ENCODE assay signal across 8 mouse cellular contexts in genomic region chr5:38626883-38627282, GRCm38 (mm10).
"Had no signal": no experiment of that assay in that cellular context is flagged by ENCODE, and none has a peak within 500 bp of the region (broad histone marks: within the 10 kb centered on the region; RNA-seq: fewer than 3 reads in every experiment).

No protein-coding gene starts in this region.

- H3K27me3 ChIP-seq: intestine, embryonic 15.5 days; limb, embryonic 13.5 days; midbrain, embryonic 12.5 days had no signal

- H3K36me3 ChIP-seq: intestine, embryonic 15.5 days; limb, embryonic 13.5 days; midbrain, embryonic 12.5 days had no signal

- H3K4me3 ChIP-seq: intestine, embryonic 15.5 days; limb, embryonic 13.5 days; midbrain, embryonic 12.5 days had no signal

- H3K9me3 ChIP-seq: intestine, embryonic 15.5 days; midbrain, embryonic 12.5 days had no signal

- H3K4me1 ChIP-seq: intestine, embryonic 15.5 days; midbrain, embryonic 12.5 days had no signal

- DNase-seq: lung, adult 18-20 months; right cerebral cortex, postnatal 25 days; thymus, postnatal 4 days had no signal

- H3K4me2 ChIP-seq: intestine, embryonic 15.5 days; limb, embryonic 13.5 days; midbrain, embryonic 12.5 days had no signal

- H3K9ac ChIP-seq: intestine, embryonic 15.5 days; limb, embryonic 13.5 days; liver, embryonic 14.5 days; midbrain, embryonic 12.5 days had no signal

- H3K27ac ChIP-seq: intestine, embryonic 15.5 days; limb, embryonic 13.5 days; liver, embryonic 14.5 days; midbrain, embryonic 12.5 days had no signal

- ATAC-seq: intestine, embryonic 15.5 days; midbrain, embryonic 16.5 days had no signal
